Mouse (Mus musculus): Measurements from ENCODE around the gene Ctsa.

GRCm38 (mm10) chr2:164864593-164864992, 31.9 kb downstream of the Ctsa start:
- no peak for TF ChIP-seq CTCF (conservative IDR thresholded peaks at IDR 0.05; ENCODE audit: insufficient read depth, insufficient read length, low read depth, low read length)
- TF ChIP-seq POLR2A (IDR thresholded peaks at IDR 0.05; ENCODE audit: low read depth, low read length) = no peak
